Mouse (Mus musculus): ENCODE measurements at regions not wholly inside any gene's neighbourhood (a gene's known extent, or its start where the extent isn't known, plus 50 kb on each side); places are given as distances from the start of the nearest gene placed in this dataset.

DNA sequence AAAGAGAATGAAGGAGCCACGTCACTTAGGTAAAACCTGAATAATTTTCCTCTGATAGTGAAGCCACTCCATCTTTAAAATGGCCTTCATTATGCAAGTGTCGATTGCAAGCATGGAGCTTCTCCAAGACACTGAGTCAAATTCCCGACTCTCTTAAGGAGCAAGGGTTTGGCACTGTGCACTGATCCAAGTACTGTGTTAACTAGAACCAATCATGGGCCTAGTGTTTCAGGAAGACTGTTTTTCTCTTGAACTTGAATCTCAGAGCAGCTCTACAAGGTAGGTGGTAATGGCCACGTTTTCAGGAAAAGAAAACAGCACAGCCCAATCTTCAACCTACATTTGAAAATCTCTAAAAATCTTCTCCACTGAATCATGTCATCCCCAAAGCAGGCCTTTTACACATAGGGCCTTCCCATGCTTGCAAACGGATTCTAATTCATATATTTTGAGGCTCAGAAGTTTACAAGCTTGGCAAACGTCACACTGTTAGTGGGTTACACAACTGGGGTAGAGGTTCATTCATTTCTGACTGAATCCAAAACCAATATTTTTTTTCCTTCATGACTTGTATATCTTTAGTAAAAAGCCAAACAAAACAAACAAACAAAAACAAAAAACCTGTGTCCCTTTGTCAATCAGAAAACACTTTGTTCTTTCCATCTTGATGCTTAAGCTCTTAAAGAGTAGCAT is 342.2 kb upstream of the Zfp462 start:
- CTCF ChIA-PET = no interaction called here

GRCm38 (mm10) chr4:54610101-54610500 is 334.7 kb upstream of the Zfp462 start:
- CTCF ChIA-PET = no interaction called here

- CTCF ChIA-PET = no interaction called here
Observed at GRCm38 (mm10) chr4:54611990-54612980, 332.6 kb upstream of the Zfp462 start.

- CTCF ChIA-PET = no interaction called here
Observed at GRCm38 (mm10) chr4:54613076-54613475, 331.8 kb upstream of the Zfp462 start.

DNA sequence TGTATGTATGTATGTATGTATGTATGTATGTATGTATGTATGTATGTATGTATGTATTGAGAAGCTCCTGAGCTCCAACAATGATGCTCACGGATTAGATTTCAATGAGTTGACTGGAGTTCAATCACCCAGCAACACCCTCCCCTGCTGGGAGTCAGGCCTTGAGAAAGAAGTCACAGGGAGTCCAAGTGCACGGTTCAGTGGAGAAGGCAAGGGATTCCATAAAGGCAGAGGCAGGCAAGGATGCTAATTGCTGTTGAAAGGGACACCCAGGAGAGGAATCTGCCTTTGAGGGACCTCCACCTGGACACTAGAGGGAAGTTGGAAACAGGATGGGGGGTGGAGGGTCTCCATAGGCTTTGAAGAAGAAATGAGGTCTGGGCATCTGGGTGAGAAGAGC is 331.2 kb upstream of the Zfp462 start:
- CTCF ChIA-PET = no interaction called here

- CTCF ChIA-PET = interaction anchor here (0.6 kb wide), 1 partner anchor 22 kb away, joined by 4 read pairs; no protein-coding TSS in a partner anchor
Observed at GRCm38 (mm10) chr4:54615886-54616285, 329.0 kb upstream of the Zfp462 start.

- CTCF ChIA-PET = no interaction called here
Observed at GRCm38 (mm10) chr4:54624024-54624873, 320.6 kb upstream of the Zfp462 start.

GRCm38 (mm10) chr4:54636986-54637641 is 307.7 kb upstream of the Zfp462 start:
- CTCF ChIA-PET = no interaction called here

DNA sequence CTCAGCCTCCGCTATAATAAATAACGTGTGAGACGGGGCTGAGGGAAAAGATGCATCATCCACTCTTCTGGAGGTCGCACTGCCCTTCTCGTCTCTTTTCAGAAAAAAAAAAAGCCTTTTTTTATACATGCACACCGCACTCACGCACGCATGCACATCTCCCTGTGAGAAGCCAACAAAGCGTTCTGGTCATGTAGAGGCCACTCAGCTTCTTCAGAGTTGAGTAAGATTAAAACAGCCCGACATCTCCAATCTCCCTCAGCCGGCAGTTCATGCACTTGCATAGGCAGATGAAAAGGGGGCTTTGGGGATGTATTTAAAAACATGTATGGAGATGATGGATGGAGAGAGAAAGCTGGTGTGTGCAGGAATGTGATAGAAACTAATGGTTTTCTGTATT is 298.8 kb upstream of the Zfp462 start:
- CTCF ChIA-PET = no interaction called here

GRCm38 (mm10) chr4:54646459-54646858 is 298.4 kb upstream of the Zfp462 start:
- CTCF ChIA-PET = no interaction called here

- CTCF ChIA-PET = no interaction called here
Observed at GRCm38 (mm10) chr4:54648254-54648653, 296.6 kb upstream of the Zfp462 start.

DNA sequence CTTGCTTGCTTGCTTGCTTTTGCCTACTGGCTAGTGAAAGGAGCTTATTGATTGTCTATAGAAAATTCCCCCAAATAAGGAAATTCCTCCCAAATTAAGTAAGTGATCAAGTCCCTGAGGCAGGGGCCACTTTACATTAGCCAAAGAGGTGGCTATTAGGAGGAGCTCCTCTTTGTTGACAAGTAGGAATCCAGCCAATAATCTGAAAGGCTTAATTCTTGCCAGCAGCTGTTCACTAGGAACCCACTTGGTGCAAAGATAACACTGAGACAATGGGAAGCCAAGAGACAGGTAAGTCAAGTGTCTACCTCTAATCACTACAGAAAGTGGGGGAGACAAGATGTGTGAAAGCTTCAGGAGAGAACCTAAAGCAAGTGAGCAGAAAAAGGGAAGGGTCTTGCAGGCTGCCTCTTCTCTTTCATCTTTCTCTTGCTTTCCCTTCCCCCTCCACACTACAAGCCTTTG is 293.2 kb upstream of the Zfp462 start:
- CTCF ChIA-PET = no interaction called here

DNA sequence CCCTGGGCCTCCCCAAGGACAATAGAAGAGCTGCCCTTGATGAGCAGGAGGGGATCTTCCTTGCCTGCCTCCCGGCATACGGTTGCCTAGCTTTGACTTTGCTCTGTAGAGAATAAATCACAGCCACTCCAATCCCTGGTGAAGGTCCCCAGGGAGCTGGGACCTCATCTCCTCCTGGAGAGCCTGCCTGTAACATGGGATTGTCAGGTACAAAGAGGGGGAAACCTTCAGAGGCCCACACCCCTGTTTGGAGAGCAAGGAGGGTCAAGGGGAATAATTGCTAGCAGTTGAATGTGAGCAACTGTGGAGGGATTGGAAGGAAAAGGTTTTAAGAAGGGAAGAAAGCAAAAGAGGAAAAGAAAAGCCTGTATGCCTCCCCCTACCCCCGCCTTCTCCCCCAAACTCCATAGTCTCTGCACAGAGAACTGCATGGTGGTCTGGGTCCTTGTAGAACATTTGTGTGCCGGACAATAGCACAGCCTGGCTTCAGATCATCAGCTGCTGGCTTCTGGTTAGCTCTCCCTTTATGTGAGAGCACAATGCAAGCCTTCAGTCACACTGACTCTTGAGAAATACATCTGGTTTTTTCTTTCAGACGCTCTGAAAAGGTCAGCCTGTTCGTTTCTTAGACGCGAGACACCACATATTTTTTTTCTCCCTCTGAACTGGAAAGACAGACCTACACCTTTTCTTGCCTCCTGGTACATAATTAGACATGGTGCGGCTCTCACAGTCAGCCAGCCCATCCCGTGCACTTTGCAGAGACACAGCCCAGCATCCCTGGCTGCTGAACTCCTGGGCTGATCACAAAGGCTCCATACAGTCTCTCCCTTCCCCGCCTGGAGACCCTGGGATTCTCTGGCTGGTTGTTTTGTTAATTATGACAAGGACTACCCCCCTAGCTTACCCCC is 292.5 kb upstream of the Zfp462 start:
- CTCF ChIA-PET = no interaction called here

- CTCF ChIA-PET = no interaction called here
Observed at GRCm38 (mm10) chr4:54653097-54653776, 291.6 kb upstream of the Zfp462 start.

All from spleen, embryonic (tissue).